In genomic region chr10:5805731-5806307, GRCm38 (mm10) we compare ENCODE assay signal across 8 mouse cellular contexts. TPM values are rescaled to one million over a fixed set of nuclear protein-coding genes. Genes with fewer than 3 reads are reported as not detected.
A peak's percentile ranks its signal among the peaks of the same experiment; 100 is the strongest.
DNase-seq lines count a peak whose midpoint lies in the region; ATAC-seq and TF ChIP-seq lines count a peak whose summit lies in the region.

No protein-coding gene starts in this region.

- no peaks in the 10 kb centered on the region for H3K9me3 ChIP-seq in heart, embryonic 12.5 days (replicated peaks)
- no peaks in the 10 kb centered on the region for H3K9me3 ChIP-seq in kidney, embryonic 16.5 days (ENCODE audit: low read length)

- H3K4me2 ChIP-seq in heart, embryonic 12.5 days = peak overlapping the region; percentile 96
- H3K4me2 ChIP-seq in kidney, embryonic 16.5 days (replicated peaks; ENCODE audit: low read depth, low read length) = peak overlapping the region; percentile 50

- DNase-seq in CD8-positive naive resting alpha-beta T cell, adult 2 months (ENCODE audit: low read depth in 2 of 2, low spot score in 2 of 2) = peak; percentile 93 to 94
- peak; percentile 87 for DNase-seq in liver, adult 2 months (ENCODE audit: extremely low read depth, low read depth, low spot score)
- DNase-seq in spleen, postnatal 4 days (ENCODE audit: low spot score in 2 of 2) = peak; percentile 95 to 97

- H3K36me3 ChIP-seq in heart, embryonic 12.5 days = peaks cover 24% of the 10 kb centered on the region
- peaks cover 14% of the 10 kb centered on the region for H3K36me3 ChIP-seq in kidney, embryonic 16.5 days (ENCODE audit: insufficient read depth, low read length)
- peaks cover 7% of the 10 kb centered on the region for H3K36me3 ChIP-seq in liver, adult 2 months (ENCODE audit: control insufficient read depth, insufficient read depth, low read length)

- H3K9ac ChIP-seq in heart, embryonic 12.5 days = peak overlapping the region; percentile 77
- peak overlapping the region; percentile 79 for H3K9ac ChIP-seq in kidney, embryonic 16.5 days (replicated peaks; ENCODE audit: low read length)
- peak overlapping the region; percentile 62 for H3K9ac ChIP-seq in liver, adult 2 months (ENCODE audit: low read depth, low read length)

- peaks cover 10% of the 10 kb centered on the region for H3K4me1 ChIP-seq in brown adipose tissue, adult 24 weeks (ENCODE audit: control insufficient read depth, insufficient read depth, insufficient read length, low read length)
- peaks cover 20% of the 10 kb centered on the region for H3K4me1 ChIP-seq in heart, embryonic 12.5 days (replicated peaks)
- H3K4me1 ChIP-seq in kidney, embryonic 16.5 days (ENCODE audit: insufficient read depth, low read length) = peaks cover 31% of the 10 kb centered on the region
- H3K4me1 ChIP-seq in liver, adult 2 months (ENCODE audit: control insufficient read depth, insufficient read depth, low read length) = peaks cover 5% of the 10 kb centered on the region

- H3K4me3 ChIP-seq in brown adipose tissue, adult 24 weeks (ENCODE audit: insufficient read depth, low read depth, low read length) = peak overlapping the region; percentile 81
- peak overlapping the region; percentile 81 for H3K4me3 ChIP-seq in heart, embryonic 12.5 days
- peak overlapping the region; percentile 86 for H3K4me3 ChIP-seq in kidney, embryonic 16.5 days (ENCODE audit: low read length)
- peak overlapping the region; percentile 75 for H3K4me3 ChIP-seq in liver, adult 2 months (ENCODE audit: insufficient read depth, low read depth, low read length)

- ATAC-seq in erythroid progenitor cell, adult 5-6 weeks (replicated peaks; ENCODE audit: low FRiP score, poor library complexity, severe bottlenecking) = peak; percentile 84
- peak; percentile 94 for ATAC-seq in heart, embryonic 12.5 days (ENCODE audit: insufficient number of reproducible peaks, low FRiP score)
- ATAC-seq in kidney, embryonic 16.5 days (ENCODE audit: low FRiP score, low TSS enrichment) = peak; percentile 95
- peak; percentile 89 for ATAC-seq in monocyte, adult 5-6 weeks (replicated peaks; ENCODE audit: insufficient number of reproducible peaks, low FRiP score, low TSS enrichment, poor library complexity, severe bottlenecking)

- peak; percentile 36; the same call in 1 of the 2 replicates for TF ChIP-seq POLR2A in liver, adult 2 months (IDR thresholded peaks at IDR 0.05; ENCODE audit: extremely low read depth, insufficient read depth, low read length)

- H3K79me2 ChIP-seq in liver, adult 2 months (ENCODE audit: control insufficient read depth, insufficient read depth, low read length) = peaks cover 8% of the 10 kb centered on the region; the same call in 1 of the 2 replicates

- under 1% methylated on average over 41 of the region's 43 CpGs for WGBS in heart, embryonic 12.5 days
- under 1% methylated on average over 43 of the region's 43 CpGs for WGBS in kidney, embryonic 16.5 days
- 2% methylated on average over 43 of the region's 43 CpGs for WGBS in liver, adult 2 months

- no peaks in the 10 kb centered on the region for H3K27me3 ChIP-seq in heart, embryonic 12.5 days (replicated peaks)
- no peaks in the 10 kb centered on the region for H3K27me3 ChIP-seq in kidney, embryonic 16.5 days (ENCODE audit: insufficient read depth, low read length)
- H3K27me3 ChIP-seq in liver, adult 2 months (ENCODE audit: control insufficient read depth, insufficient read depth, low read length) = no peaks in the 10 kb centered on the region

- TF ChIP-seq CTCF in liver, adult 2 months (IDR thresholded peaks at IDR 0.05; ENCODE audit: low read depth, low read length) = no peak

- H3K27ac ChIP-seq in brown adipose tissue, adult 24 weeks (replicated peaks; ENCODE audit: low read depth, low read length) = peak overlapping the region; percentile 53
- peak overlapping the region; percentile 89 for H3K27ac ChIP-seq in heart, embryonic 12.5 days (ENCODE audit: poor library complexity, severe bottlenecking)
- H3K27ac ChIP-seq in kidney, embryonic 16.5 days (ENCODE audit: low read length) = peak overlapping the region; percentile 88
- H3K27ac ChIP-seq in liver, adult 2 months (replicated peaks; ENCODE audit: insufficient read depth, low read depth, low read length) = peak overlapping the region; percentile 79

RNA-seq across cellular contexts. Expression of gene Fbxo5, which starts 0.4 kb away (rescaled TPM):
- 0.58 and 0.71 TPM in 2 replicates for polyA plus RNA-seq in brown adipose tissue, adult 24 weeks (2012; ENCODE audit: insufficient read depth, insufficient read length, missing spikeins)
- 201 and 247 TPM in 2 replicates for total RNA-seq in erythroid progenitor cell, adult 5-6 weeks (2015; ENCODE audit: low replicate concordance)
- total RNA-seq in erythroid progenitor cell, adult 5-6 weeks (2017; ENCODE audit: low replicate concordance) = 178 and 231 TPM in 2 replicates
- polyA plus RNA-seq in heart, embryonic 12.5 days (2016; fragmentation: Nextera tagmentation; extraction: Ambion mirVana) = 49.0 and 50.9 TPM in 2 replicates
- polyA plus RNA-seq in kidney, embryonic 16.5 days (2015; fragmentation: Nextera tagmentation; extraction: Ambion mirVana) = 73.7 and 79.4 TPM in 2 replicates
- 0.67 and 0.83 TPM in 2 replicates for total RNA-seq in liver, adult 2 months (2014; rRNA removed)
- 0.20 and 0.39 TPM in 2 replicates for polyA plus RNA-seq in liver, adult 2 months (2012; rRNA removed)
- total RNA-seq in monocyte, adult 5-6 weeks (2017) = 4.9 to 5.9 TPM (median 5.1 TPM) in 3 replicates

RNA-seq across cellular contexts. Expression of gene Mtrf1l, which starts 17.9 kb away (rescaled TPM):
- polyA plus RNA-seq in brown adipose tissue, adult 24 weeks (2012; ENCODE audit: insufficient read depth, insufficient read length, missing spikeins) = 8.7 and 22.2 TPM in 2 replicates
- total RNA-seq in erythroid progenitor cell, adult 5-6 weeks (2015; ENCODE audit: low replicate concordance) = 23.5 and 37.8 TPM in 2 replicates
- total RNA-seq in erythroid progenitor cell, adult 5-6 weeks (2017; ENCODE audit: low replicate concordance) = 50.7 and 100 TPM in 2 replicates
- 9.2 and 15.0 TPM in 2 replicates for polyA plus RNA-seq in heart, embryonic 12.5 days (2016; fragmentation: Nextera tagmentation; extraction: Ambion mirVana)
- polyA plus RNA-seq in kidney, embryonic 16.5 days (2015; fragmentation: Nextera tagmentation; extraction: Ambion mirVana) = 13.5 and 14.2 TPM in 2 replicates
- 5.0 and 7.2 TPM in 2 replicates for total RNA-seq in liver, adult 2 months (2014; rRNA removed)
- polyA plus RNA-seq in liver, adult 2 months (2012; rRNA removed) = 0.78 and 0.98 TPM in 2 replicates
- total RNA-seq in monocyte, adult 5-6 weeks (2017) = 8.6 to 33.0 TPM (median 15.9 TPM) in 3 replicates

Comparison
In these comparisons a context has a peak if more than half of its experiments do, and no peak if none do; other contexts are left out.
1. Peak in every context shown above with its lines: DNase-seq, ATAC-seq, H3K4me3 ChIP-seq and H3K27ac ChIP-seq.
2. RNA of gene Fbxo5, which starts 0.4 kb away (polyA plus RNA-seq): 73.7 to 79.4 TPM in kidney, embryonic 16.5 days and 49.0 to 50.9 TPM in heart, embryonic 12.5 days; 0.58 to 0.71 TPM in brown adipose tissue, adult 24 weeks and 0.20 to 0.39 TPM in liver, adult 2 months; every median in the first group is over 10 times any median in the second.